Mouse (Mus musculus) hematopoietic stem cell, adult 5-6 weeks (primary cell): ENCODE results near the gene Map4k2. TPM values are rescaled to one million over a fixed set of nuclear protein-coding genes. Genes with fewer than 3 reads are reported as not detected.

ENCODE experiments used
- ATAC-seq, 2 experiments: fragments of 125-278 bp in 1 of 2; replicated peaks in 1 of 2; 2 replicates each; pipeline ENCODE4 v1.8.0; 2016 to 2017; ENCODE audit warnings: inconsistent platforms in 2 of 2, mild to moderate bottlenecking in 2 of 2, moderate number of reproducible peaks in 2 of 2, low read depth in 1 of 2, moderate TSS enrichment in 1 of 2; ENCODE audit not compliant: low FRiP score in 2 of 2, poor library complexity in 2 of 2, severe bottlenecking in 2 of 2, insufficient read depth in 1 of 2, low TSS enrichment in 1 of 2
- total RNA-seq: library from RNA; stranded (forward); fragments of 172-1452, 232-1000 nt; gene quantifications from 2 replicates; pipeline ENCODE4 v1.2.3, GENCODE M21; 2017

Gene Map4k2
- total RNA-seq, 1 experiment from 2014 or later, result 71.5 TPM

DNA sequence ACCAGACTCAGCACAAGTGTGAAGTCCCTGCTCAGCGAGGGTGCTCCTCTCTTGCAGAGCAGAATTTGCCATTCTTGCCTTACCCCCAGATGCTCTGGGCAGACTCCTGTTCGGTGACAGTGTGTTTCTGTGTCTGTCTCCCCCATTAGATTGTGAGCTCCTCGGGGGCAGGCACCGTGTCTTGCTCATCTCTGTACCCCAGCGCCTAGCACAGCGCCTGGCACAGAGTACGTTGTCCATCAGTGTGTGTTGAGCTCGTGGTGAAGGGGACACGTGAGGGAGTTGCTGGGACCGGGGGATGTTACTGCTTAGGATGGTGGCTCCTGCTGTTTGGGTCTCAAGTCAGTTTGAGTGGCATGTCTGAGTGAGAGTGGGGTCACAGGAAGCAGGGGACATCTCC is 62.9 kb downstream of the Map4k2 start:
- ATAC-seq, result no peak

Other genes starting within 250 kb of the Map4k2 start
- 1.3 and 1.5 TPM in 2 replicates for gene AC131692.1, start 246.7 kb upstream of the Map4k2 start, total RNA-seq
- 0.13 TPM in 1 of 2 replicates, not detected in the other for gene Naaladl1, start 235.4 kb upstream of the Map4k2 start, total RNA-seq
- 5.0 and 6.8 TPM in 2 replicates for gene Sac3d1, start 222.5 kb upstream of the Map4k2 start, total RNA-seq
- gene Snx15, start 212.8 kb upstream of the Map4k2 start, total RNA-seq, result 3.4 and 13.4 TPM in 2 replicates
- gene Batf2, start 200.2 kb upstream of the Map4k2 start, total RNA-seq, result 3.3 and 5.6 TPM in 2 replicates
- gene Arl2, start 199.6 kb upstream of the Map4k2 start, total RNA-seq, result 24.9 and 37.0 TPM in 2 replicates
- not detected in 2 replicates for gene Majin, start 156.7 kb upstream of the Map4k2 start, total RNA-seq
- 1.3 TPM in 1 of 2 replicates, not detected in the other for gene Gpha2, start 114.8 kb upstream of the Map4k2 start, total RNA-seq
- gene Ppp2r5b, start 105.3 kb upstream of the Map4k2 start, total RNA-seq, result 5.5 and 6.2 TPM in 2 replicates
- gene Atg2a, start 99.5 kb upstream of the Map4k2 start, total RNA-seq, result 9.5 and 10.6 TPM in 2 replicates
- 18.4 and 28.4 TPM in 2 replicates for gene Ehd1, start 64.4 kb upstream of the Map4k2 start, total RNA-seq
- gene Cdc42bpg, start 34.7 kb upstream of the Map4k2 start, total RNA-seq, result 2.9 and 4.3 TPM in 2 replicates
- 26.4 and 31.8 TPM in 2 replicates for gene Men1, start 6.2 kb upstream of the Map4k2 start, total RNA-seq
- gene Sf1, start 22.6 kb downstream of the Map4k2 start, total RNA-seq, result 298 and 325 TPM in 2 replicates
- gene Pygm, start 43.3 kb downstream of the Map4k2 start, total RNA-seq, result 6.7 and 9.9 TPM in 2 replicates
- 101 and 113 TPM in 2 replicates for gene Rasgrp2, start 58.2 kb downstream of the Map4k2 start, total RNA-seq
- gene Nrxn2, start 77.6 kb downstream of the Map4k2 start, total RNA-seq, result 0.25 and 0.44 TPM in 2 replicates
- not detected in 2 replicates for gene Slc22a12, start 201.9 kb downstream of the Map4k2 start, total RNA-seq